Mouse (Mus musculus) embryonic fibroblast, embryonic 13.5 days (primary cell): ENCODE measurements at regions not wholly inside any gene's neighbourhood (a gene's known extent, or its start where the extent isn't known, plus 50 kb on each side); places are given as distances from the start of the nearest gene placed in this dataset.

ENCODE experiments used
- H3K27ac ChIP-seq: 2 replicates; pipeline ENCODE4 v1.5.1; 2012; ENCODE audit warnings: low read length, control low read depth, inconsistent platforms; ENCODE audit not compliant: insufficient read depth
- H3K4me1 ChIP-seq: 2 replicates; pipeline ENCODE4 v1.6.1; 2011; ENCODE audit warnings: low read length; ENCODE audit not compliant: control insufficient read depth, insufficient read depth
- H3K4me3 ChIP-seq: 2 replicates; pipeline ENCODE4 v1.5.1; 2011; ENCODE audit warnings: mild to moderate bottlenecking, control low read depth, low read length; ENCODE audit not compliant: insufficient read depth
- CTCF ChIP-seq: IDR thresholded peaks from 2 replicates; pipeline ENCODE4 v1.5.1; 2011; ENCODE audit warnings: mild to moderate bottlenecking, control low read depth, low read length, moderate library complexity, borderline replicate concordance; ENCODE audit not compliant: insufficient read depth
- POLR2A ChIP-seq: IDR thresholded peaks from 2 replicates; pipeline ENCODE4 v1.6.1; 2011; ENCODE audit warnings: low read depth, mild to moderate bottlenecking, control low read depth, low read length, moderate library complexity

- H3K27ac ChIP-seq = no peak overlapping the region
- TF ChIP-seq CTCF = no peak
- TF ChIP-seq POLR2A = no peak
- no peak overlapping the region for H3K4me3 ChIP-seq
- 0 out of 2 replicates have a peak, but pooled peaks cover 2% of the 10 kb centered on the region for H3K4me1 ChIP-seq
These were observed 157.5 kb upstream of the Actbl2 start for GRCm38 (mm10) chr13:111097336-111097735.

GRCm38 (mm10) chr13:111098738-111099137, 156.1 kb upstream of the Actbl2 start:
- no peak for TF ChIP-seq POLR2A
- TF ChIP-seq CTCF = no peak
- Histone ChIP-seq H3K4me3 (no peak overlapping the region), H3K4me1 (0 out of 2 replicates have a peak, but pooled peaks cover 2% of the 10 kb centered on the region), H3K27ac (no peak overlapping the region)

GRCm38 (mm10) chr13:111099252-111099651, 155.6 kb upstream of the Actbl2 start:
- H3K4me1 ChIP-seq = 0 out of 2 replicates have a peak, but pooled peaks cover 2% of the 10 kb centered on the region
- no peak overlapping the region for H3K4me3 ChIP-seq
- no peak overlapping the region for H3K27ac ChIP-seq
- TF ChIP-seq POLR2A = no peak
- TF ChIP-seq CTCF = no peak

GRCm38 (mm10) chr13:111100448-111100847, 154.4 kb upstream of the Actbl2 start:
- H3K4me1 ChIP-seq = 0 out of 2 replicates have a peak, but pooled peaks cover 2% of the 10 kb centered on the region
- H3K4me3 ChIP-seq = no peak overlapping the region
- H3K27ac ChIP-seq = no peak overlapping the region
- TF ChIP-seq POLR2A (no peak), CTCF (no peak)

- H3K4me3 ChIP-seq = no peak overlapping the region
- 0 out of 2 replicates have a peak, but pooled peaks cover 2% of the 10 kb centered on the region for H3K4me1 ChIP-seq
- no peak overlapping the region for H3K27ac ChIP-seq
- TF ChIP-seq CTCF = no peak
- TF ChIP-seq POLR2A = no peak
These were observed 150.1 kb upstream of the Actbl2 start for GRCm38 (mm10) chr13:111104567-111105219.

GRCm38 (mm10) chr13:111131108-111131507, 123.7 kb upstream of the Actbl2 start:
- Histone ChIP-seq H3K27ac (no peak overlapping the region), H3K4me1 (no peaks in the 10 kb centered on the region)
- TF ChIP-seq CTCF = no peak
- no peak for TF ChIP-seq POLR2A

GRCm38 (mm10) chr13:111136392-111136791, 118.4 kb upstream of the Actbl2 start:
- no peak for TF ChIP-seq POLR2A
- no peaks in the 10 kb centered on the region for H3K4me1 ChIP-seq
- no peak overlapping the region for H3K27ac ChIP-seq
- H3K4me3 ChIP-seq = no peak overlapping the region

More at GRCm38 (mm10) chr13:111131108-111131507, 123.7 kb upstream of the Actbl2 start:
- H3K4me3 ChIP-seq = no peak overlapping the region

GRCm38 (mm10) chr13:111142757-111143420, 111.9 kb upstream of the Actbl2 start:
- TF ChIP-seq CTCF = no peak
- H3K27ac ChIP-seq = no peak overlapping the region
- no peaks in the 10 kb centered on the region for H3K4me1 ChIP-seq
- H3K4me3 ChIP-seq = no peak overlapping the region

GRCm38 (mm10) chr13:111144721-111145120, 110.1 kb upstream of the Actbl2 start:
- Histone ChIP-seq H3K4me3 (no peak overlapping the region), H3K27ac (no peak overlapping the region), H3K4me1 (no peaks in the 10 kb centered on the region)
- no peak for TF ChIP-seq CTCF
- no peak for TF ChIP-seq POLR2A

GRCm38 (mm10) chr13:111157921-111158638, 96.7 kb upstream of the Actbl2 start:
- TF ChIP-seq CTCF (no peak), POLR2A (no peak)
- no peak overlapping the region for H3K27ac ChIP-seq

More at GRCm38 (mm10) chr13:111157921-111158638, 96.7 kb upstream of the Actbl2 start:
- Histone ChIP-seq H3K4me3 (no peak overlapping the region), H3K4me1 (no peaks in the 10 kb centered on the region; the same call in 1 of the 2 replicates)
